Mouse (Mus musculus) MEL (cell line): ENCODE results near the gene E130114P18Rik. TPM values are rescaled to one million over a fixed set of nuclear protein-coding genes. Genes with fewer than 3 reads are reported as not detected.

Experiments
- DNase-seq: peaks from one replicate; pipeline ENCODE4 v3.0.0; 2011; ENCODE audit warnings: low read depth, low spot score
- H3K27ac ChIP-seq: 2 replicates; pipeline ENCODE4 v1.5.1; 2012; ENCODE audit warnings: low read depth, mild to moderate bottlenecking, control low read depth, low read length, moderate library complexity; ENCODE audit not compliant: control insufficient read depth
- H3K27me3 ChIP-seq, 2 experiments: fragments of 150-350 bp in 1 of 2; sonication (generic) in 1 of 2; 2 replicates each; pipeline ENCODE4 v1.6.1; 2012; ENCODE audit warnings: low read length in 2 of 2, mild to moderate bottlenecking in 2 of 2, improper control_type of control experiment in 1 of 2, moderate library complexity in 1 of 2; ENCODE audit not compliant: insufficient read depth in 2 of 2, control insufficient read depth in 1 of 2
- H3K36me3 ChIP-seq, 2 experiments: 2 replicates each; pipeline ENCODE4 v1.6.1; 2012 to 2014; ENCODE audit warnings: low read length in 2 of 2, improper control_type of control experiment in 1 of 2, inconsistent platforms in 1 of 2, mild to moderate bottlenecking in 1 of 2; ENCODE audit not compliant: insufficient read depth in 2 of 2, control insufficient read depth in 1 of 2
- H3K4me1 ChIP-seq, 2 experiments: fragments of 150-350 bp in 1 of 2; sonication (generic) in 1 of 2; 2 replicates each; pipeline ENCODE4 v1.6.1; 2012; ENCODE audit warnings: low read length in 2 of 2, improper control_type of control experiment in 1 of 2, mild to moderate bottlenecking in 1 of 2; ENCODE audit not compliant: insufficient read depth in 2 of 2, control insufficient read depth in 1 of 2
- H3K4me3 ChIP-seq, 2 experiments: fragments of 150-350 bp in 1 of 2; sonication (generic) in 1 of 2; 2 replicates each; pipeline ENCODE4 v1.5.1; 2012; ENCODE audit warnings: low read depth in 2 of 2, low read length in 2 of 2, mild to moderate bottlenecking in 2 of 2, moderate library complexity in 2 of 2, control low read depth in 1 of 2, improper control_type of control experiment in 1 of 2; ENCODE audit not compliant: control insufficient read depth in 1 of 2, insufficient read depth in 1 of 2
- H3K79me2 ChIP-seq: 2 replicates; pipeline ENCODE4 v1.6.1; 2012; ENCODE audit warnings: mild to moderate bottlenecking, low read length, moderate library complexity; ENCODE audit not compliant: control insufficient read depth, poor library complexity, insufficient read depth
- H3K9ac ChIP-seq: 2 replicates; pipeline ENCODE4 v1.6.1; 2012; ENCODE audit warnings: low read depth, mild to moderate bottlenecking, control low read depth, low read length, moderate library complexity; ENCODE audit not compliant: control insufficient read depth, poor library complexity, severe bottlenecking
- H3K9me3 ChIP-seq: fragments of 150-350 bp; sonication (generic); replicated peaks from 2 replicates; pipeline ENCODE4 v1.6.1; 2012; ENCODE audit warnings: mild to moderate bottlenecking, low read length, improper control_type of control experiment, moderate library complexity; ENCODE audit not compliant: insufficient read depth
- BHLHE40 ChIP-seq: IDR thresholded peaks from 2 replicates; pipeline ENCODE4 v1.6.1; 2012; ENCODE audit warnings: low read depth, mild to moderate bottlenecking, inconsistent platforms, low read length, improper control_type of control experiment, borderline replicate concordance
- CHD1 ChIP-seq: IDR thresholded peaks from 2 replicates; pipeline ENCODE4 v1.6.1; 2012; ENCODE audit warnings: low read depth, mild to moderate bottlenecking, inconsistent platforms, low read length, improper control_type of control experiment
- E2F4 ChIP-seq: IDR thresholded peaks from 2 replicates; pipeline ENCODE4 v1.6.1; 2011; ENCODE audit warnings: low read depth, low read length, improper control_type of control experiment, borderline replicate concordance
- ELF1 ChIP-seq: IDR thresholded peaks from 2 replicates; pipeline ENCODE4 v1.6.1; 2014; ENCODE audit warnings: low read depth, mild to moderate bottlenecking, inconsistent platforms, low read length, improper control_type of control experiment, moderate library complexity
- EP300 ChIP-seq, 2 experiments: IDR thresholded peaks; 2 replicates each; pipeline ENCODE4 v1.6.1; 2011; ENCODE audit warnings: improper control_type of control experiment in 2 of 2, low read length in 2 of 2, low read depth in 1 of 2, mild to moderate bottlenecking in 1 of 2
- ETS1 ChIP-seq: IDR thresholded peaks from 2 replicates; pipeline ENCODE4 v1.6.1; 2012; ENCODE audit warnings: low read depth, mild to moderate bottlenecking, inconsistent platforms, low read length, improper control_type of control experiment, moderate library complexity
- GABPA ChIP-seq: IDR thresholded peaks from 2 replicates; pipeline ENCODE4 v1.6.1; 2012; ENCODE audit warnings: low read depth, mild to moderate bottlenecking, inconsistent platforms, low read length, improper control_type of control experiment, moderate library complexity
- GATA1 ChIP-seq: IDR thresholded peaks from 2 replicates; pipeline ENCODE4 v1.6.1; 2011; ENCODE audit warnings: low read depth, low read length, improper control_type of control experiment
- KAT2A ChIP-seq: conservative IDR thresholded peaks from 2 replicates; pipeline ENCODE4 v1.6.1; 2012; ENCODE audit warnings: low read depth, low read length, improper control_type of control experiment, inconsistent platforms
- MAX ChIP-seq: IDR thresholded peaks from 2 replicates; pipeline ENCODE4 v1.6.1; 2011; ENCODE audit warnings: low read length, improper control_type of control experiment
- MEF2A ChIP-seq: IDR thresholded peaks from 2 replicates; pipeline ENCODE4 v1.6.1; 2014; ENCODE audit warnings: low read depth, mild to moderate bottlenecking, inconsistent platforms, low read length, improper control_type of control experiment; ENCODE audit not compliant: poor library complexity, insufficient replicate concordance, severe bottlenecking; ENCODE audit errors: extremely low read depth
- NELFE ChIP-seq: IDR thresholded peaks from 2 replicates; pipeline ENCODE4 v1.6.1; 2011; ENCODE audit warnings: low read depth, low read length, improper control_type of control experiment
- NRF1 ChIP-seq: IDR thresholded peaks from 2 replicates; pipeline ENCODE4 v1.6.1; 2014; ENCODE audit warnings: low read depth, mild to moderate bottlenecking, inconsistent platforms, low read length, improper control_type of control experiment, moderate library complexity; ENCODE audit not compliant: poor library complexity, insufficient read depth, severe bottlenecking
- POLR2AphosphoS2 ChIP-seq: IDR thresholded peaks from 2 replicates; pipeline ENCODE4 v1.6.1; 2011; ENCODE audit warnings: low read length, improper control_type of control experiment
- RCOR1 ChIP-seq: IDR thresholded peaks from 2 replicates; pipeline ENCODE4 v1.6.1; 2012; ENCODE audit warnings: low read depth, mild to moderate bottlenecking, inconsistent platforms, low read length, improper control_type of control experiment
- SIN3A ChIP-seq: IDR thresholded peaks from 2 replicates; pipeline ENCODE4 v1.6.1; 2012; ENCODE audit warnings: low read length, improper control_type of control experiment, inconsistent platforms
- SMC3 ChIP-seq: IDR thresholded peaks from 2 replicates; pipeline ENCODE4 v1.6.1; 2011; ENCODE audit warnings: low read depth, low read length, improper control_type of control experiment
- TAL1 ChIP-seq: IDR thresholded peaks from 2 replicates; pipeline ENCODE4 v1.6.1; 2012; ENCODE audit warnings: mild to moderate bottlenecking, inconsistent platforms, low read length, moderate library complexity, mixed read lengths
- TBP ChIP-seq: IDR thresholded peaks from 2 replicates; pipeline ENCODE4 v1.8.0; 2011; ENCODE audit warnings: low read depth, low read length, improper control_type of control experiment
- TCF12 ChIP-seq: IDR thresholded peaks from 2 replicates; pipeline ENCODE4 v1.6.1; 2014; ENCODE audit warnings: low read depth, mild to moderate bottlenecking, inconsistent platforms, low read length, improper control_type of control experiment, moderate library complexity
- USF2 ChIP-seq, 2 experiments: IDR thresholded peaks; 2 replicates each; pipeline ENCODE4 v1.6.1; 2011 to 2012; ENCODE audit warnings: improper control_type of control experiment in 2 of 2, low read length in 2 of 2, borderline replicate concordance in 1 of 2, inconsistent platforms in 1 of 2, low read depth in 1 of 2, mild to moderate bottlenecking in 1 of 2; ENCODE audit not compliant: insufficient read depth in 1 of 2
- ZKSCAN1 ChIP-seq: IDR thresholded peaks from 2 replicates; pipeline ENCODE4 v1.6.1; 2012; ENCODE audit warnings: low read depth, mild to moderate bottlenecking, inconsistent platforms, low read length, improper control_type of control experiment, moderate library complexity
- ZNF384 ChIP-seq: IDR thresholded peaks from 2 replicates; pipeline ENCODE4 v1.6.1; 2012; ENCODE audit warnings: low read depth, mild to moderate bottlenecking, inconsistent platforms, low read length, improper control_type of control experiment
- polyA plus RNA-seq, 2 experiments: library from polyadenylated mRNA; stranded (reverse) in 1 of 2; unstranded in 1 of 2; fragments of >175 nt in 1 of 2; fragments of >200 nt in 1 of 2; gene quantifications; 2 replicates each; pipeline versions ENCODE4 v1.2.1 to v1.2.4; 2012; ENCODE audit warnings: low replicate concordance in 2 of 2, low read depth in 1 of 2; ENCODE audit not compliant: insufficient read length in 2 of 2, insufficient read depth in 1 of 2, missing spikeins in 1 of 2
- total RNA-seq: library from RNA; depleted of rRNA; stranded (reverse); fragments of 300-350 nt; gene quantifications from 2 replicates; pipeline ENCODE4 v1.2.3, GENCODE M21; 2012

E130114P18Rik gene
- total and polyA plus RNA-seq, 3 experiments, result not detected

DNA sequence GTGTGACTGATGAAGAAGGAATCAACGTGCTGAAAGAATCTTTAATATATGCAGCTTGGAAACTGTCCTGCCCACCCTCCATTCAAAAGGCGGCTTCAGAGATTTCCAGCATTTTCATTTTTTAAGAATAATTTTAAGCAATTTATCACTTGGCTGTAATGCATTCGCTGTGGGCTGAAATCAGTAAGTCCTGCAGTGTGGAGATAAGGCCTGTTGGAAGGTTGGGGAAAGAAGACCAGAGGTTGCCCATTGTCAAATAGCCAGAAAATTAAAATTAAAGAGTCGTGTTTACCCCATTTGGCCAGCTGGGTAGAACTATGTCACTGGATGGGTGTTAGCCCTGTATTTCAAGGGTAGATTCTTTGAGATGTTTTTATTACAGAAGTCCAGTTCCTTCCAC, 168.5 kb downstream of the E130114P18Rik start:
- no peaks in the 10 kb centered on the region for H3K27me3 ChIP-seq
- H3K9me3 ChIP-seq, result no peaks in the 10 kb centered on the region
- peaks cover 0 to 7% of the 10 kb centered on the region in 2 experiments; a peak in 3 of 4 replicates for H3K4me1 ChIP-seq
- H3K4me3 ChIP-seq, result no peak overlapping the region
- peak; percentile 42 for DNase-seq
- no peak overlapping the region for H3K27ac ChIP-seq
- no peaks in the 10 kb centered on the region for H3K79me2 ChIP-seq
- TF ChIP-seq GATA1 (peak; percentile 73), SMC3 (no peak), RCOR1 (peak; percentile 91), TCF12 (peak; percentile 88), TAL1 (peak; percentile 42; the same call in 1 of the 2 replicates), ETS1 (peak; percentile 57), EP300 (IDR thresholded peaks at IDR 0.05; ENCODE audit: low read depth in 1 of 2, low read length in 2 of 2) (peak; percentile 57 to 75), MEF2A (no peak)
- H3K9ac ChIP-seq, result no peak overlapping the region
- peaks cover 0 to 18% of the 10 kb centered on the region in 2 experiments; a peak in 2 of 4 replicates for H3K36me3 ChIP-seq

DNA sequence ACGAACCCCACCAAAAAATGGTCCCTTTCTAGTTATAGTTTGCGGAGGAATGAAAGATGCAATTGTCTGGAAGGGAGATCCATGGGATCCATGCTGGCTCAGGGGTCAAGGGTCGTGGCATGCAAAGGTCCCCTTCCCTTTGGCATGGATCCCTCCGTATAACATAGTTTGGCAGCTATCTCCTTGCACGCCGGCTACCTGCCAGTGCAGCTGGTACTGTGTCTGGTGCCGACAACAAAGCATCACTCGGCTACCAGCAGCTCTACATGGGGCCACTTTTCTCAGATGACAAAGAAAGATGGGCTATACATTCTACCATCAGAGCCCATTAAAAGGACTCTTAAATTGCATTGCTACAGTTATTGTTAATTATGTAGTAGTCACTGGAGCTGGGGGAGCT, 169.2 kb downstream of the E130114P18Rik start:
- Histone ChIP-seq H3K9me3 (no peaks in the 10 kb centered on the region), H3K9ac (no peak overlapping the region), H3K27ac (no peak overlapping the region), H3K4me1 (peaks cover 0 to 7% of the 10 kb centered on the region in 2 experiments; a peak in 3 of 4 replicates)
- DNase-seq, result no peak
- no peak for TF ChIP-seq ELF1
- TF ChIP-seq E2F4, result no peak
- no peak for TF ChIP-seq KAT2A
- TF ChIP-seq, all 39 proteins: peak for 0
- H3K4me3 ChIP-seq, result no peak overlapping the region
- peaks cover 0 to 18% of the 10 kb centered on the region in 2 experiments; a peak in 2 of 4 replicates for H3K36me3 ChIP-seq
- no peaks in the 10 kb centered on the region for H3K79me2 ChIP-seq
- H3K27me3 ChIP-seq, result no peaks in the 10 kb centered on the region

DNA sequence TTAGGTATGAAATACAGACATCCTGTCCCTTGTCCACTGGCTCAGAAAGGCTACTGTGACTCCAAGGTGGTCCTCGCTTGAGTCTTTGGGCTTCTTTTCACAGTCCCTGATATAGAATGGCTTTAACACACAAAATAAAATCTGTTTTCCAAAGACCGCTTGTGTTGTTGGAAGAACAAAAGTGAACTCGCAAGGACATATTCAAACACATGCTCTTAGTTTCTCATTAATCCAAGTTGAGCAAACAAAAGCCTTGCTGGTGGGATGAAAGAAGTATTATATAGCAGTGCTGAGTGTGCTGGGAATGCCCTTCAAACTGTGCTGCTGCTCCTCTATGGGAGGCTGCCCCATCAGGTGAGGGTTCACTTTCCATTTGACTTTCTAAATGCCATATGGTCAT, 169.7 kb downstream of the E130114P18Rik start:
- no peak overlapping the region for H3K9ac ChIP-seq
- H3K36me3 ChIP-seq, result peaks cover 0 to 18% of the 10 kb centered on the region in 2 experiments; a peak in 2 of 4 replicates
- H3K79me2 ChIP-seq, result no peaks in the 10 kb centered on the region
- no peaks in the 10 kb centered on the region for H3K9me3 ChIP-seq
- peaks cover 0 to 7% of the 10 kb centered on the region in 2 experiments; a peak in 3 of 4 replicates for H3K4me1 ChIP-seq
- no peak for DNase-seq
- no peak overlapping the region for H3K27ac ChIP-seq
- no peak for TF ChIP-seq NRF1
- no peak for TF ChIP-seq ZNF384
- TF ChIP-seq POLR2AphosphoS2, result no peak
- TF ChIP-seq SIN3A, result no peak
- no peak for TF ChIP-seq USF2 (IDR thresholded peaks at IDR 0.05; ENCODE audit: borderline replicate concordance in 1 of 2, insufficient read depth in 1 of 2, low read depth in 1 of 2, low read length in 2 of 2)
- no peak for TF ChIP-seq E2F4
- no peak for TF ChIP-seq CHD1
- no peak for TF ChIP-seq BHLHE40
- TF ChIP-seq NELFE, result no peak
- no peak for TF ChIP-seq MEF2A
- no peak for TF ChIP-seq TBP
- no peak for TF ChIP-seq MAX
- no peak for TF ChIP-seq GATA1
- no peak for TF ChIP-seq GABPA
- TF ChIP-seq ZKSCAN1, result no peak
- TF ChIP-seq, all 39 proteins: peak for 0
- Histone ChIP-seq H3K4me3 (no peak overlapping the region), H3K27me3 (no peaks in the 10 kb centered on the region)
